Mouse (Mus musculus): ENCODE measurements around the gene Mrpl11. TPM values are rescaled to one million over a fixed set of nuclear protein-coding genes. Genes with fewer than 3 reads are reported as not detected.

Mrpl11 gene
- total and polyA plus RNA-seq, 3 experiments = 74.0 to 171 (median 102) TPM

DNA sequence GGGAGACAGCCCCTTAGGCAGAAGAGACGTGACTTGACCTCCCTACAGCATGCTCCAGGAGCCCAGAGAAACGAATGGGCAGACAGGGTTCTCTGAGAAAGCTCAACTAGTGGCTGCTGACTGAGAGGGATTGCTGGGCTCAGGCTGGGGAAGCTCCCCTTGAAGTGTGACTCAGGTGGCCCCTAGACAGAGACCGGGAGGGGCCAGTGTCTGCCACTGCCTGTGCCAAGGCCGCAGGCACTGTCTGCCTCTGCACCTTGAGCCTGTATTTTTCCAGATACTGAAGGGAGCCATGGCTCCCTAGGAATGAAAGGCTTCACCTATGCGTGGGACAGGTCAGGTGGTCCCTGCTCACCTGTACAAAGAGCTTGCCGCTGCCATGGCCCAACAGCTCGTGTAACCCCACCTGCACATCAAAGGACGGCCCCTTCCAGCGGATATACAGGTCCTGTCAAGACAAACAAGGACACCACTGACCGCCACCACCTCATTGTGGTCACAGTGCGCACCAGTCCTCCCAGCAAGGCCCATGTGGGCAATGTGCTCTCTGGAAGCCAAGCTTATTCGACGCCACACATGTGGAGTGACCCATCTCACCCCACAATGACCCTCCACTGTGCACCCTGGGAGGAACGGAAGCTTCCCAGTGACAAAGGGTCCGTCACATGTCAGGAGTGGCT lies 45.9 kb upstream of the Mrpl11 start:
- H3K4me2 ChIP-seq (ENCODE audit: insufficient read depth, low read depth, poor library complexity, severe bottlenecking) = no peak overlapping the region
- dilution Hi-C loops (cut with MboI; ENCODE audit: extremely low pct_ligation_motif_present, extremely low pct_unique_long_range_greater_than_20kb, low sequenced_read_pairs) = no loop called here
- TF ChIP-seq UBTF (IDR thresholded peaks at IDR 0.05; ENCODE audit: low read depth, low read length) (no peak), ELF1 (IDR thresholded peaks at IDR 0.05; ENCODE audit: low read depth, low read length) (no peak), NELFE (IDR thresholded peaks at IDR 0.05; ENCODE audit: low read depth, low read length) (no peak), RAD21 (IDR thresholded peaks at IDR 0.05; ENCODE audit: low read depth, low read length) (no peak), E2F4 (IDR thresholded peaks at IDR 0.05; ENCODE audit: insufficient replicate concordance, low read depth, low read length) (no peak), JUND (conservative IDR thresholded peaks at IDR 0.05; ENCODE audit: low read depth, low read length) (no peak), CHD2 (IDR thresholded peaks at IDR 0.05; ENCODE audit: low read length) (no peak), PAX5 (IDR thresholded peaks at IDR 0.05; ENCODE audit: low read length) (no peak), MAFK (IDR thresholded peaks at IDR 0.05; ENCODE audit: insufficient replicate concordance, low read length) (no peak), MXI1 (IDR thresholded peaks at IDR 0.05; ENCODE audit: low read depth, low read length) (no peak), CTCF (conservative IDR thresholded peaks at IDR 0.05 in 1 of 2, IDR thresholded peaks at IDR 0.05 in 1 of 2; ENCODE audit: low read depth in 2 of 2, low read length in 2 of 2) (no peak)
- H3K79me2 ChIP-seq (replicated peaks; ENCODE audit: control insufficient read depth, extremely low read depth, insufficient read depth, poor library complexity, severe bottlenecking) = no peaks in the 10 kb centered on the region
- H3K27me3 ChIP-seq (replicated peaks) = no peaks in the 10 kb centered on the region
- in situ Hi-C loops (cut with MboI; ENCODE audit: low pct_ligation_motif_present, low pct_unique_long_range_greater_than_20kb, low sequenced_read_pairs) = no loop called here
- H3K4me3 ChIP-seq (replicated peaks in 1 of 3; ENCODE audit: low read depth in 2 of 3, low read length in 2 of 3, poor library complexity in 1 of 3) = no peak overlapping the region
- H3K9me3 ChIP-seq (replicated peaks; ENCODE audit: low read length) = no peaks in the 10 kb centered on the region
- DNase-seq (ENCODE audit: extremely low read depth) = no peak
- H3K36me3 ChIP-seq (replicated peaks in 1 of 2; ENCODE audit: control insufficient read depth in 1 of 2, insufficient read depth in 1 of 2, low read length in 1 of 2) = peaks cover 78 to 96% of the 10 kb centered on the region in 2 experiments
- H3K9ac ChIP-seq (ENCODE audit: insufficient read depth, low read depth) = no peak overlapping the region
- no peak overlapping the region for H3K27ac ChIP-seq (ENCODE audit: insufficient read depth, low read depth)
- H3K4me1 ChIP-seq (ENCODE audit: control insufficient read depth in 1 of 2, insufficient read depth in 2 of 2) = no peaks in the 10 kb centered on the region

DNA sequence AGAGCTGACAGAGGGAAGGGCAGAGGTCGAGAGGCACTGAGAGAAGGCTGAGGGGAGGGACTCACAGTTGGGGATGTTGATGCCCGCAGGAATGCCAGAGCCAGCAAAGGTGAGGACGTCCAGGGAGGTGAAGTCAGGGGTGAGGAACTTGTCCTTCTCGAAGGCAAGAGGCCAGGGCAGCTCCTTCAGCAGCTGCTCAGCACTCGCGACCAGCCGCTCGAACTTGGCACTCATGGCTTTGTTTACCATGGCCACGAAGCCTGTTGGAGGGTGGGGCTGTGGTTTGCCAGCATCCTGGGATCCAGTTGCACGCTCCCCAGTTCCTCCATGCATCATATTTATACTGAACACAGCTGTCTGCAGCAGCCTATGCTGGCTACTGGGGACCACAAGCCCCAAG lies 45.1 kb upstream of the Mrpl11 start:
- H3K4me1 ChIP-seq (ENCODE audit: control insufficient read depth in 1 of 2, insufficient read depth in 2 of 2) = no peaks in the 10 kb centered on the region
- DNase-seq (ENCODE audit: extremely low read depth) = no peak
- H3K36me3 ChIP-seq (replicated peaks in 1 of 2; ENCODE audit: control insufficient read depth in 1 of 2, insufficient read depth in 1 of 2, low read length in 1 of 2) = peaks cover 82 to 96% of the 10 kb centered on the region in 2 experiments
- TF ChIP-seq ETS1 (conservative IDR thresholded peaks at IDR 0.05; ENCODE audit: low read depth, low read length) = no peak
- no peaks in the 10 kb centered on the region for H3K27me3 ChIP-seq (replicated peaks)
- in situ Hi-C loops (cut with MboI; ENCODE audit: low pct_ligation_motif_present, low pct_unique_long_range_greater_than_20kb, low sequenced_read_pairs) = no loop called here
- no peak overlapping the region for H3K4me2 ChIP-seq (ENCODE audit: insufficient read depth, low read depth, poor library complexity, severe bottlenecking)
- no peak overlapping the region for H3K27ac ChIP-seq (ENCODE audit: insufficient read depth, low read depth)
- H3K9me3 ChIP-seq (replicated peaks; ENCODE audit: low read length) = no peaks in the 10 kb centered on the region
- no peak overlapping the region for H3K4me3 ChIP-seq (replicated peaks in 1 of 3; ENCODE audit: low read depth in 2 of 3, low read length in 2 of 3, poor library complexity in 1 of 3)
- dilution Hi-C loops (cut with MboI; ENCODE audit: extremely low pct_ligation_motif_present, extremely low pct_unique_long_range_greater_than_20kb, low sequenced_read_pairs) = no loop called here
- H3K79me2 ChIP-seq (replicated peaks; ENCODE audit: control insufficient read depth, extremely low read depth, insufficient read depth, poor library complexity, severe bottlenecking) = no peaks in the 10 kb centered on the region
- no peak overlapping the region for H3K9ac ChIP-seq (ENCODE audit: insufficient read depth, low read depth)

DNA sequence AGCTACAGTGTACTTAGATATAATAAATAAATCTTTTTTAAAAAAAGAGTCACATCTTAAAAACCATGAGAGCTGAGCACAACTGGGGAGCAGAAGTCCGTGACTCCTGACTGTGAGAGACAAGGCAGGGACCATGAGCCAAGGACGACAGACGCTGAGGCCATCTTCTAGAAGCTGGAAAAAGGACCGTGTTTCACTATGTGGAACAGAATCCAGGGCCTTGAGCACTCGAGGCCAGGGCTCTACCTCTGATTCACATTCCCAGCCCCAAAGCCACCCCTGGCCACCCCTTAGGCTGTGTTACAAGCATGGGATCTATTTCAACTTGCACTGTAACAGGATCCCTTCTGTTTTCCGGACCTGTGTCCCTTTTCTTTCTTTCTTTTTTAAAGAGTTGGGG lies 42.3 kb upstream of the Mrpl11 start:
- no peak overlapping the region for H3K9ac ChIP-seq (ENCODE audit: insufficient read depth, low read depth)
- TF ChIP-seq ELF1 (IDR thresholded peaks at IDR 0.05; ENCODE audit: low read depth, low read length) (no peak), JUN (IDR thresholded peaks at IDR 0.05; ENCODE audit: insufficient read depth, low read depth, low read length) (no peak), ETS1 (conservative IDR thresholded peaks at IDR 0.05; ENCODE audit: low read depth, low read length) (no peak), ZC3H11A (IDR thresholded peaks at IDR 0.05; ENCODE audit: low read depth, low read length) (no peak), CTCF (conservative IDR thresholded peaks at IDR 0.05 in 1 of 2, IDR thresholded peaks at IDR 0.05 in 1 of 2; ENCODE audit: low read depth in 2 of 2, low read length in 2 of 2) (no peak), USF1 (IDR thresholded peaks at IDR 0.05; ENCODE audit: low read depth, low read length) (no peak), JUND (conservative IDR thresholded peaks at IDR 0.05; ENCODE audit: low read depth, low read length) (no peak), MAX (IDR thresholded peaks at IDR 0.05; ENCODE audit: low read length) (no peak), E2F4 (IDR thresholded peaks at IDR 0.05; ENCODE audit: insufficient replicate concordance, low read depth, low read length) (no peak), EP300 (IDR thresholded peaks at IDR 0.05; ENCODE audit: low read length) (no peak), SMC3 (IDR thresholded peaks at IDR 0.05; ENCODE audit: low read depth, low read length) (no peak), CHD2 (IDR thresholded peaks at IDR 0.05; ENCODE audit: low read length) (no peak), HCFC1 (IDR thresholded peaks at IDR 0.05; ENCODE audit: low read depth, low read length) (no peak), ZKSCAN1 (IDR thresholded peaks at IDR 0.05; ENCODE audit: borderline replicate concordance, low read depth, low read length) (no peak), PAX5 (IDR thresholded peaks at IDR 0.05; ENCODE audit: low read length) (no peak), POLR2AphosphoS2 (IDR thresholded peaks at IDR 0.05; ENCODE audit: low read depth, low read length) (no peak), CHD1 (IDR thresholded peaks at IDR 0.05; ENCODE audit: low read depth, low read length) (no peak), ZMIZ1 (IDR thresholded peaks at IDR 0.05; ENCODE audit: low read depth, low read length) (no peak), MAZ (IDR thresholded peaks at IDR 0.05; ENCODE audit: low read depth, low read length) (no peak)
- DNase-seq (ENCODE audit: extremely low read depth) = no peak
- H3K4me1 ChIP-seq (ENCODE audit: control insufficient read depth in 1 of 2, insufficient read depth in 2 of 2) = peaks cover 0 to 5% of the 10 kb centered on the region in 2 experiments; a peak in 1 of 4 replicates
- H3K9me3 ChIP-seq (replicated peaks; ENCODE audit: low read length) = no peaks in the 10 kb centered on the region
- H3K4me2 ChIP-seq (ENCODE audit: insufficient read depth, low read depth, poor library complexity, severe bottlenecking) = no peak overlapping the region
- no peaks in the 10 kb centered on the region for H3K79me2 ChIP-seq (replicated peaks; ENCODE audit: control insufficient read depth, extremely low read depth, insufficient read depth, poor library complexity, severe bottlenecking)
- peaks cover 83 to 97% of the 10 kb centered on the region in 2 experiments for H3K36me3 ChIP-seq (replicated peaks in 1 of 2; ENCODE audit: control insufficient read depth in 1 of 2, insufficient read depth in 1 of 2, low read length in 1 of 2)
- no peaks in the 10 kb centered on the region for H3K27me3 ChIP-seq (replicated peaks)
- in situ Hi-C loops (cut with MboI; ENCODE audit: low pct_ligation_motif_present, low pct_unique_long_range_greater_than_20kb, low sequenced_read_pairs) (no loop called here), dilution Hi-C loops (cut with MboI; ENCODE audit: extremely low pct_ligation_motif_present, extremely low pct_unique_long_range_greater_than_20kb, low sequenced_read_pairs) (no loop called here)
- no peak overlapping the region for H3K4me3 ChIP-seq (replicated peaks in 1 of 3; ENCODE audit: low read depth in 2 of 3, low read length in 2 of 3, poor library complexity in 1 of 3)
- H3K27ac ChIP-seq (ENCODE audit: insufficient read depth, low read depth) = no peak overlapping the region
